Mouse (Mus musculus) left cerebral cortex, adult 9 months (tissue): Measurements from ENCODE around the gene Xrcc4.

Experiments used
- DNase-seq, 2 experiments: peaks; one replicate each; pipeline ENCODE4 v3.0.0; 2022; ENCODE audit warnings: low spot score in 2 of 2

The Xrcc4 gene

DNA sequence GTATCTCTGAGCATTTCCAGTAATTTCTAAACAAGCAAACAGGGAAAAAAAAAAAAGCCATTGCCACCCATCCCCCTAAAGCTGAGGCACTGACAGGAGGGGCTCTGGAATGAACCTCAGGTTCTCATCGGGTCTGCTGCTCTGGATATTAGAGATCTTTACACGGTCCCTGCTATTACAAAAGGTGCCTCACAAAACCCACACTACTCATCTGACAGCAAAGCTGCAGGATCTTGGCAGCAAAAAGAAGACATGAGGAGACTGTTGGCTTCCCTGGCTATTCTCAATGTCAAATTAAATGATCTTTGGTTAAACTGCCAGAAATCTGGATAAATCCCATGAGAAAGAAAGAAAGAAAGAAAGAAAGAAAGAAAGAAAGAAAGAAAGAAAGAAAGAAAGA lies 145.1 kb downstream of the Xrcc4 start:
- DNase-seq, result no peak

GRCm38 (mm10) chr13:89929477-89929876 lies 159.9 kb downstream of the Xrcc4 start:
- DNase-seq, result no peak

- DNase-seq, result no peak
These were observed 170.5 kb downstream of the Xrcc4 start for GRCm38 (mm10) chr13:89918814-89919481.

DNA sequence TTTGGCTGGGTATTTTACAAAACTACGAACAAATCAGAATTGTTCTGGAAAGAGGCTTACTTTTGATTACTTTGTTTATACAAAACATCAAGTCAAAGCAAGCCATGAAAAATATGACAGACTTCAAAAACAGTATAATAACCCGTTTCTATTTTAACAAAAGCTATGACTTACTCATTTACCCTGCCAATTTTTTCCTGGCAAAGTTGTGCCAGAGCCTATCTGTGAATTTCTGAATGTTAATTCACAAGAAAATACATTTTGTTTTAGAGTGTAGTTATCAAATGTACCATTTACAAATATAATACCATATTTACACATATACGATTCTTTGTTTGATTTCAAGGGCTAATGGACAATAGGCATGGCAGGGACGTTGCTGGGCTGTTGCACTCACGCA lies 175.1 kb downstream of the Xrcc4 start:
- DNase-seq, result no peak

DNA sequence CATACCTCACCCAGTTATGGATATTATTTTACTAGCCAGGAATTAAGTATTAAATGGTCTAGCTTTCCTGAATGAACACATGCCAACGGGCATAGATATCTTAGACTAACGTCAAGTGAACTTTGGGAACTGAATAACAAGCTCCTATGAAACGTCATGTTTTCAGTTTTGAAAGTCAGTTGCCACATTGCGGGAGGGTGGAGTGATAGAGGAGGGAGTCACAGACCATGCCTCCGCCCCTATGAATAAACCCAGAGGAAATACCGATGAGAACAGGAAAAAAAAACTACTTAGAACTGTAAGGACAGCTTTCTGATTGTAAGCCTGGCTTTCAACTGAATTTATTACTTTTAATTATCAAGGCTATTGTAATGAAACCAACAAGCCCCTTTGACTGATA lies 175.5 kb downstream of the Xrcc4 start:
- DNase-seq, result no peak

DNA sequence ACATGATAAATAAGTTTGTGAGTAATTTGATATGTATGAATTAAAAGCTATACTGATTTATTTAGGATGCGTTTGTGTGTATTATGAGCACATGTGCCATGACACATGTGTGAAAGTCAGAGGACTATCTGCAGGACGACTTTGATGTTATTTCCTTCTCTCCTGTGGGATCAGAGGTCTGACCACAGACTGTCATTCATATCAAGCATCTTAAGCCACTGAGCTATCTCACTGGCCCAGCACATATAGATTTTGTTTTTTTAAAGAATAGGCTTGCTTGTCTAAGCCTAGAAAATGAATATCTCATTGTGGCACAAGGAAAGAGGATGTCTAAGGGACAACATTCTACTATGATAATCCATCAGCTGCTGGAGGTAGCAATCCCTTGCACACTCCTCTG lies 183.3 kb downstream of the Xrcc4 start:
- no peak for DNase-seq

GRCm38 (mm10) chr13:89899066-89899465 lies 190.3 kb downstream of the Xrcc4 start:
- DNase-seq, result no peak

- DNase-seq, result no peak
These were observed 197.3 kb downstream of the Xrcc4 start for GRCm38 (mm10) chr13:89892140-89892539.

- DNase-seq, result no peak
These were observed 199.2 kb downstream of the Xrcc4 start for GRCm38 (mm10) chr13:89890159-89890558.

- DNase-seq, result peak in 1 of 2 experiments; percentile 9
These were observed 200.3 kb downstream of the Xrcc4 start for GRCm38 (mm10) chr13:89889074-89889473.

DNA sequence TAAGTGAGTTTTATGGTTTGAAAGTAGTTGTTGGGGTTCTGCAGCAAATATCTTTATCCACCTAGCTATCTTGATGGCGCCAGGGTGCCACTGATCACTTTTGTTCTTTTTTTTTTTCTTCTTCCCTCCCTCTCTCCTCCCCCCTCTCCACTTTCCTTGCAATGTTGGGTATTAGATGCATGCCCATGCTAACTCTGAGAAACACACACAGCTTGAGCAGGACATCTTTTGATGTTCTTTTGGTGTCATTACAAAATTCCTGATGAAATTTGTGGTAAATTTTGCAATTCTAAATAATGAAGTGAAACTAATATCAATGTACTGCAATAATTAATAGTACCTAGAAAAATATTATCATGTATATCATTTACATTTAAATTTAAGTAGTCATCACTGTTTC lies 205.9 kb downstream of the Xrcc4 start:
- DNase-seq, result no peak

GRCm38 (mm10) chr13:89881281-89881680 lies 208.1 kb downstream of the Xrcc4 start:
- DNase-seq, result no peak

- DNase-seq, result peak in 1 of 2 experiments; percentile 20
These were observed 210.5 kb downstream of the Xrcc4 start for GRCm38 (mm10) chr13:89878832-89879468.

GRCm38 (mm10) chr13:89875499-89875898 lies 213.9 kb downstream of the Xrcc4 start:
- DNase-seq, result no peak

- DNase-seq, result no peak
These were observed 216.7 kb downstream of the Xrcc4 start for GRCm38 (mm10) chr13:89872725-89873124.

DNA sequence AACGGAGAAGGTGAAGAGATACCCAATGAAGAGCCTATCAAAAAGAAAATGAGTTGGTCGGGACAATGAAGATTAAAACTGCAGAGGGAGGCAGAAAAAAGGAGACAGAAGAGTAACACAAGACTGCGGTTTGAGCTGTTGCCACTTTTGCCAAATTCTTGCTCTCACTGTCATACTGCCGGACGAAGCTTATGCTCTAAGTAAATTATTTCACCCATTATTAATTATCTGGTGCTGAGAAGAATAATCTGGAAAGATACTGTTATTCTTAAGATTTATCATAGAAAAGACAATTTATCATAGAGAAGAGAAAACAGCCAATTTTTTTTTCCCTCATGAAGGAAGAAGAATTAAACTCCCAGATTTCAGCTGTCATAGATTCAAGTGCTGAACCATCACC lies 235.3 kb downstream of the Xrcc4 start:
- no peak for DNase-seq

DNA sequence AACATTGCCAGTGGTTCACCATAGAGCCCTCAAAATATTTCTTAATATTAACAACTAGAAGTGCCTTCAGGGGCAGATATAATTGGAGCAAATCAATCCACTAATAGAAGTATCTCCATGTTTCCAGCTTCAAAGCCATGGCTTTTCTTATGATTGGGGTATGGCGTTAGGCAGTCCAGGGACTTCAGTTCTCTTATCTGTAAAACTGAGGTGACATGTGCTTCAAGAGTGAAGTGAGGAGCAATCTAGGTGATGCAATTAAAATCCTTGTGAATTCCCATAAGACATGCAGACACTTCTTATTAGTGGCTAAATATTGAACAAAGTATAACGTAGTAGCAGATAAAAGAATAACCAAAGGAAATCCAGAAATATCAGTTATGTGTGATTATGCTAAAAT lies 238.7 kb downstream of the Xrcc4 start:
- no peak for DNase-seq

- peak in 1 of 2 experiments; percentile 8 for DNase-seq
These were observed 239.5 kb downstream of the Xrcc4 start for GRCm38 (mm10) chr13:89849955-89850354.

DNA sequence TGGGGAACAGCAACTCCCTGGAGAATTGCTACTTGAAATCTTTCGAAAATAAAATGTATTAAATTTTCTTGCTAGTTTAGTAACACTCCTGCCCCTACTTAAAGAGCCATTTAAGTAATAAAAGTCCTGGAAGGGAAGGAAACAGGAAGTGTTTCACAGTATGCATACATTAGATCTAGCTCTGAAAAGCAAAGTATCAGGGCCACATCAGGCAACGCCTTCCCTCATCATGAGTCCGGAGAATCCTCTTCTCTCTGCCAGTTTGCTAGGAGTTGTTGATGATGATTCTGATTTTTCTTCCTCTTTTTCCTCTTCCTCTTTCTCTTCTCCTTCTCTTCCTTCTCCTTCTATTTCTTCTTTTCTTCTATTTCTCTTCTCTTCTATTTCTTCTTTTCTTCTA lies 250.8 kb downstream of the Xrcc4 start:
- DNase-seq, result no peak

GRCm38 (mm10) chr13:89834485-89834884 lies 254.9 kb downstream of the Xrcc4 start:
- no peak for DNase-seq

- no peak for DNase-seq
These were observed 256.2 kb downstream of the Xrcc4 start for GRCm38 (mm10) chr13:89833053-89833670.

DNA sequence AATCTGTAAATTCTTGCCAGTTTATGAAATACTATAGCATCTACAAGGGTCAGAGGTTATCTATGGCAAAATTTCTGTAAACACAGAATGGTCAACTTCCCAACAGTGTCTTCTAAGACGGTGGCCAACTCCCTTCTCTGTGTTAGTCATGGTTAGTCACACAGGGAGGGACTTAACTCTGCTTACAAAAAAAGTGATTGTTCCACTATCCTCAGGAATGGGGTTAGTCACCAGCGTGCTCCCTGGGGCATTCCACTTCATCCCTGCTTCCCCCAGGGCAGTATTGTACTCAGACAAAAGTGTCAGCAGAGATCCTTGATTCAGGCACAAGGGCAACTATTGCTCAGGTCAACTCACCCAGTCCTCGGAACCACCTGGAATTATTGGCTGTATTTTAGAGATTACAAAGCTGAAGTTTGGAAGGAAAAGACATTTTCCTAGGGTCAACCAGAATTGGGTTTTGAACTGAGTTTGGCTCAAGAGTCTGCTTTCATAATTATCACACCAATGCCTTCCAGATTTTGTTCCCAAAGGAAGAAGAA lies 260.9 kb downstream of the Xrcc4 start:
- DNase-seq, result no peak

GRCm38 (mm10) chr13:89827838-89828237 lies 261.6 kb downstream of the Xrcc4 start:
- no peak for DNase-seq
